Mouse (Mus musculus) neural tube, embryonic 11.5 days (tissue): ENCODE measurements around the gene Pdzd3. TPM values are rescaled to one million over a fixed set of nuclear protein-coding genes. Genes with fewer than 3 reads are reported as not detected.
"Not testable (repeated sequence)": the region's sequence is repeated elsewhere in the genome, so short reads cannot be mapped to it uniquely, and the experiment has no call there.

Experiments
- ATAC-seq: fragments of 200-750 bp; cut with Nextera tagmentation; 2 replicates; pipeline ENCODE4 v1.8.0; 2017; ENCODE audit warnings: moderate number of reproducible peaks, mild to moderate bottlenecking, moderate TSS enrichment, moderate library complexity; ENCODE audit not compliant: insufficient read depth, low FRiP score, low TSS enrichment
- DNase-seq: peaks from one replicate; pipeline ENCODE4 v3.0.0-alpha.2; 2015; ENCODE audit warnings: low spot score
- H3K27ac ChIP-seq: fragments of 300-500 bp; sonication (generic); 2 replicates; pipeline ENCODE4 v1.5.1; 2014; ENCODE audit warnings: low read depth, mild to moderate bottlenecking, low read length
- H3K27me3 ChIP-seq: fragments of 300-500 bp; sonication (generic); 2 replicates; pipeline ENCODE4 v1.6.1; 2014; ENCODE audit warnings: mild to moderate bottlenecking, low read length, mixed read lengths; ENCODE audit not compliant: control insufficient read depth, insufficient read depth
- H3K36me3 ChIP-seq: fragments of 300-500 bp; sonication (generic); 2 replicates; pipeline ENCODE4 v1.6.1; 2014; ENCODE audit warnings: mild to moderate bottlenecking, low read length, moderate library complexity, mixed read lengths; ENCODE audit not compliant: control insufficient read depth, insufficient read depth
- H3K4me1 ChIP-seq: fragments of 300-500 bp; sonication (generic); 2 replicates; pipeline ENCODE4 v1.6.1; 2014; ENCODE audit warnings: low read length, mixed read lengths; ENCODE audit not compliant: control insufficient read depth, insufficient read depth
- H3K4me2 ChIP-seq: fragments of 300-500 bp; sonication (generic); 2 replicates; pipeline ENCODE4 v1.6.1; 2014; ENCODE audit warnings: low read depth, mild to moderate bottlenecking, moderate library complexity
- H3K4me3 ChIP-seq: fragments of 300-500 bp; sonication (generic); 2 replicates; pipeline ENCODE4 v1.5.1; 2014; ENCODE audit warnings: low read depth, low read length
- H3K9ac ChIP-seq: fragments of 300-500 bp; sonication (generic); 2 replicates; pipeline ENCODE4 v1.6.1; 2014; ENCODE audit warnings: mild to moderate bottlenecking, low read length
- H3K9me3 ChIP-seq: fragments of 300-500 bp; sonication (generic); 2 replicates; pipeline ENCODE4 v1.6.1; 2016; ENCODE audit warnings: low read length; ENCODE audit not compliant: control insufficient read depth
- WGBS: fragments of 180-500 bp; shearing (Covaris S2); extraction: QIAGEN DNeasy Blood & Tissue Kit; methylation state at CpG from one replicate; pipeline ENCODE4 v1.1.7; 2014; 5-methylcytosine and 5-hydroxymethylcytosine counted together
- polyA plus RNA-seq: library from polyadenylated mRNA; unstranded; fragments of >200 nt; fragmentation: Nextera tagmentation; extraction: Ambion mirVana; gene quantifications from 2 replicates; pipeline ENCODE4 v1.2.1, GENCODE M21; 2014

Pdzd3 gene
- 0.11 TPM in 1 of 2 replicates, not detected in the other for polyA plus RNA-seq

DNA sequence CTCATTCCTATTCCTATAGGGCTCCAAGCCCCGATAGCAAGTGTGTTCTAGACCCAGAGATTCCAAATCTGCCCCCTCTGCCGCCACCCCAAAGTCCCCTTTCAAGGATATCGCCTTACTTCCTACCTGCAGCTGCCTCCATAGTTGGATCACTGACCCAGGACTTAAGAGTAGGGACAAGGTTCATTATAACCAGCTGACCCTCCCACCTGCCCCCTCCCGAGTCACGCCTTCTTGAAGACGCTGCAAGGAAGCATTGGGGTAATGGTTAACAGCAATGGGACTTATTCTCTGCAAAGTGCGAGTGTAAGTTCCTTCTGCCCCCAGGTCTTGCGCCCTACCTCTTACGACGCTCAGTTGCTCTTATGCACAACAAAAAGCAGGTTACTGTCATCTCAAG is at the start of gene Pdzd3:
Gene Pdzd3 (minus strand): TSS at position 158 of the 400 bp plus-strand sequence.
- no peak for DNase-seq
- H3K4me3 ChIP-seq: no peak within 1 kb of the TSS
- no peak for ATAC-seq
- no peak within 1 kb of the TSS for H3K4me2 ChIP-seq
- H3K27ac ChIP-seq: no peak within 1 kb of the TSS
- WGBS: 81% methylated on average over 10 of the region's 10 CpGs
- H3K36me3 ChIP-seq: no peaks in the 10 kb centered on the region
- no peaks in the 10 kb centered on the region for H3K9me3 ChIP-seq
- H3K4me1 ChIP-seq: peaks cover 11% of the 10 kb centered on the region
- H3K27me3 ChIP-seq: no peaks in the 10 kb centered on the region
- H3K9ac ChIP-seq: no peak within 1 kb of the TSS

DNA sequence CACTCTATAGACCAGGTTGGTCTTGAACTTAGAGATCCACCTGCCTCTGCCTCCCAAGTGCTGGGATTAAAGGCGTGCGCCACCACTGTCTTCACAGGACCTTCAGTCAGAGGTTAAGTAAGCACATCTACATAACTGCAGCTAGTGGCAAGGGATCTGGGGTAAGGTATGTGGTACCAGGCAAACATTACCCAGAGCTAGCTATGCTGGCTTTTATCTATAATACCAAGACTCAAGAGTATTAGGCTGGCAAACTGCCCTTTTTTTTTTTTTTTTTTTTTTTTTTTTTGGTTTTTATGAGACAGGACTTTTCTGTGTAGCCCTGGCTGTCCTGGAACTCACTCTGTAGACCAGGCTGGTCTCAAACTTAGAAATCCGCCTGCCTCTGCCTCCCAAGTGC is 48.7 kb upstream of the Pdzd3 start:
- H3K9me3 ChIP-seq, H3K4me2 ChIP-seq, ATAC-seq, H3K27ac ChIP-seq, H3K9ac ChIP-seq, H3K27me3 ChIP-seq, H3K4me1 ChIP-seq, DNase-seq, H3K4me3 ChIP-seq: not testable (repeated sequence)
- H3K36me3 ChIP-seq: peaks cover 17% of the 10 kb centered on the region
- 94% methylated on average over 3 of the region's 3 CpGs for WGBS

DNA sequence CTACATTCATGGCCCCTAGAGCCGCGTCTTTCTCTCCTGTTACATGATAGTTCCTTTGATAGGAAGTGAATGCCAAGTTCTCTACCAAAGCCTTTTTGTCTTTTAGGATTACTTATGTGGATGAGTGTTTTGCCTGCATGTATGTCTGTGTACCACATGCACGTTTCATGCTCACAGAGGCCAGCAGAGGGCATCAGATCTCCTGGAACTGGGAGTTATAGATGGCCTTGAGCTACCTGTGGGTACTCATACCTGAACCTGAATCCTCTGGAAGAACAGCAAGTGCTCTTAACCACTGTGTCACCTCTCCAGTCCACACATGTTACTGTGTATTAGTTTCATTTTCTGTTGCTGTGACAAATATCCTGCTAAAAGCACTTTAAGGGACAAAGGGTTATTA is 41.2 kb upstream of the Pdzd3 start:
- Histone ChIP-seq H3K9ac (no peak overlapping the region), H3K27ac (no peak overlapping the region), H3K4me1 (peaks cover 5% of the 10 kb centered on the region; the same call in 1 of the 2 replicates), H3K4me3 (no peak overlapping the region), H3K9me3 (no peaks in the 10 kb centered on the region), H3K4me2 (no peak overlapping the region), H3K36me3 (peaks cover 14% of the 10 kb centered on the region), H3K27me3 (0 out of 2 replicates have a peak, but pooled peaks cover 3% of the 10 kb centered on the region)
- ATAC-seq (no peak), DNase-seq (peak; percentile 50)
- WGBS: 72% methylated on average over 3 of the region's 3 CpGs

DNA sequence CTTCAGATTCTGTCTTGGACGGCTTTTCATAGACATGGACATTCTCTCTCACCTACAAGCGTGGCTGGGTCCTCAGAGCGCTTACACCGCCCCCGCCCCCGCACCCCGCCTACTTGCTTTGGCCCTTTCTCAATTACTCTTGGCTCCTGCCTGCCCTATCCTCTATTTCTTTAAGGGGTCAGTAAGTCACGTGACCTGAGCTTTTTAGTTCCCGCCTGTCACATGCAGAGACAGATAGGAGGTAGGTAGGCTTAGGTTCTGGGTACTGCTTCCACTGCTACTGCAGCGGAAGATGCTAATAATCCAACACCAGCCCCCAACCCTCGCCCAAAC is 37.7 kb upstream of the Pdzd3 start:
- H3K27ac ChIP-seq: no peak overlapping the region
- ATAC-seq (no peak), DNase-seq (peak; percentile 19)
- peaks cover 10% of the 10 kb centered on the region for H3K4me1 ChIP-seq
- no peaks in the 10 kb centered on the region for H3K9me3 ChIP-seq
- no peak overlapping the region for H3K9ac ChIP-seq
- H3K36me3 ChIP-seq: peaks cover 6% of the 10 kb centered on the region
- H3K27me3 ChIP-seq: peaks cover 12% of the 10 kb centered on the region; the same call in 1 of the 2 replicates
- peak overlapping the region; percentile 97; the same call in 1 of the 2 replicates for H3K4me2 ChIP-seq
- no peak overlapping the region for H3K4me3 ChIP-seq
- WGBS: 7% methylated on average over 11 of the region's 11 CpGs

DNA sequence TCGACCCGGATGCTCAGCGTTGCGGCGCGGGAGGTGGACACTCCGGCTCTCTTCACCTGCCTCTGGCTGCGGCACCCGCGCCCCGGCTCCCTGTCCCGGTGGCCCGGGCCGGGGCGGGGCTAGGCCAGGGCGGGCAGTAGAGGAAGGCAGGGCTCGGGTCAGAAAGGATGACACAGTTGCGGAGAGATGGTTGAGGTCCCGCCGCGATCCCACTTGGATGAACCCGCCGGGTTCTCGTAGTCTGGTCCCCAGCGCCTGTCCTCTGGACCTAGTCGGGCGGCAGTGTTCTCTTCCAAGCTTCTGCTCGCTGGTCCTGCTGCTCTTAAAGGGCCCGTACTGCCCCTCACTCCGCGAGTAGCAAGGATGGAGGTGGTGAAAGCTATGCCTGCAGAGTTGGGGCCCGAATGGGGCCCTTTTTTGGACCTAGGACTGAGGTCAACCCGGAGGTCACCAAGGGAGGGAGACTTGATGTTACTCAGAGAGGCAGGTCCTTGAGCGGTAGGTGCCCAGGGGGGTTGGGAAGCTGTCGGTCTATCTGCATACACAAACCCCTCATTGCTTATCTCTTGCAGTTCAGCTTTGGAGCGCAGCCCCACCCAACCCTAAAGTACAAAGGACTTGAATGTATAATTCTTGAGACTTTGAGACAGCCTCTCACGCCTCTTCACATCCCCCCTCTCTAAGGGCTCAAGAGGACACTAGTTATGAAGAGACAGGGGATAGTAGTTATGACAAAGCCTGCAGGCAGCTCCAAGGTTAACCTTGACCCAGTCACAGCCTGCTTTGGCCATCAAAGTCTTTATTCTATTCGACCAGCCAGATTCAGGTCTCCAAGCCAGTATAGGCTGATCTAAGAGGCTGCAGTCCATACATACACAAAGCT is 37.0 kb upstream of the Pdzd3 start, which contains the start of gene Abcg4:
Gene Abcg4 (minus strand): TSS at position 540 of the 883 bp plus-strand sequence.
- 2% methylated on average over 38 of the region's 38 CpGs for WGBS
- H3K27ac ChIP-seq: peak within 1 kb of the TSS; percentile 53
- peak within 1 kb of the TSS; percentile 74 for H3K4me3 ChIP-seq
- H3K4me2 ChIP-seq: peak within 1 kb of the TSS; percentile 97
- peak; percentile 60 for ATAC-seq
- H3K9ac ChIP-seq: peak within 1 kb of the TSS; percentile 81
- no peaks in the 10 kb centered on the region for H3K9me3 ChIP-seq
- peaks cover 12% of the 10 kb centered on the region; the same call in 1 of the 2 replicates for H3K27me3 ChIP-seq
- peaks cover 6% of the 10 kb centered on the region for H3K36me3 ChIP-seq
- H3K4me1 ChIP-seq: peaks cover 10% of the 10 kb centered on the region
- no peak for DNase-seq

DNA sequence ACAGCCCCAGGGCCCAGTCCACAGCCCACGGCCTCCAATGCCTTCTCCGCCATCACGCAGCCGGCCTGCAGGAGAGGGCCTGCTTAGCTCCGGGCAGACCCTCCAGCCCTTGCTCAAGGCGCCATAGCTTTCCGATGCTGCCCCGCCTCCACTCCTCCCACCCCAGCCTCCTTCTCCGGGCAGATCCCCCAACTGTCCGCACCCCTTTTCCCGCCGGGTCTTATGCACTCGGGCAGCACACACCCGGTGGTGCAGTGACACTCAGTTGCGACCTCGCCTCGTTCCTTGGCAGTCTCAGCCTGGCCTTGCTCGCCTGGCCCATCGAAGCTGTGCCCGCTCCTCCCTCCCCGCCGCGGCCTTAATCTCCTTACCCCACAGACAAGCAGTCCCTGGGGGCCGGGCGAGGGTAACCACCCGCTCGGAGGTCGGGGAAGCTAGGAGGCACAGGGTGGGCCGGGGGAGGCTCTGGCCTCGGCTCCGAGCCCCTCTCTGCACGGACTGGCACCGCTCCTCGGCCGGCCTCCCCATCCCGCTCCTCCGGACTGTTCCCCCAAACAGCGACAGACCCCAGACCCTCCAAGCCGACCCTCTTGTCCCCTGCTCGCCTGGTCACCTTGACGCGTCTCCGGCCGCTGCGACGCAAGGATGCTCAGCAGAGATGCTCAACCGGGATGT is 36.3 kb upstream of the Pdzd3 start:
- no peaks in the 10 kb centered on the region for H3K9me3 ChIP-seq
- peak; percentile 62 for DNase-seq
- H3K27me3 ChIP-seq: peaks cover 12% of the 10 kb centered on the region; the same call in 1 of the 2 replicates
- H3K36me3 ChIP-seq: peaks cover 3% of the 10 kb centered on the region
- peak overlapping the region; percentile 81 for H3K9ac ChIP-seq
- H3K27ac ChIP-seq: peak overlapping the region; percentile 53
- peaks cover 10% of the 10 kb centered on the region for H3K4me1 ChIP-seq
- peak; percentile 45 for ATAC-seq
- H3K4me2 ChIP-seq: peak overlapping the region; percentile 97
- H3K4me3 ChIP-seq: peak overlapping the region; percentile 74
- WGBS: under 1% methylated on average over 45 of the region's 47 CpGs

DNA sequence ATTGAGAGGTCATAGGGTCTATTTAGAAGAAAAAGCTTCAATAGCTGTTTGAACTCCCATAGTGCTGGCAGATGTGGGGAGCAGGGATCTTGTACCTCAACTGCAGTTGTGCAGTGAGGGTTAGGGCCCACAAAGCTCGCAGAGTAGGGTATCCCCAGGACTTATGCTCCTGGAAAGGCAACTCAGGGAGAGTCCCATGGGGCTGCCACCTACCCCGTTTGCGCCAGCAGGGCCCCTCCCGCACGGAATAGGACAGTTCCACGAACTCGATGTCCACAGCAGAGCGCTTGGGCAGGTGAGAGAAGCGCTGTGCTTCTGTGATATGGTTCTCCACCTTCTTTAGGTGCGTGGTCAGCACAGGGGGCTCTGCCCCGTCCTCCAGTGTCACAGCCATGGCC is 35.7 kb upstream of the Pdzd3 start:
- H3K27me3 ChIP-seq: peaks cover 12% of the 10 kb centered on the region; the same call in 1 of the 2 replicates
- no peaks in the 10 kb centered on the region for H3K9me3 ChIP-seq
- peak overlapping the region; percentile 97 for H3K4me2 ChIP-seq
- peak overlapping the region; percentile 74 for H3K4me3 ChIP-seq
- peak overlapping the region; percentile 81 for H3K9ac ChIP-seq
- H3K36me3 ChIP-seq: peaks cover 3% of the 10 kb centered on the region
- 0 out of 2 replicates have a peak, but pooled peaks have one; percentile 18 for ATAC-seq
- no peak for DNase-seq
- no peak overlapping the region for H3K27ac ChIP-seq
- WGBS: 2% methylated on average over 11 of the region's 11 CpGs
- H3K4me1 ChIP-seq: peaks cover 10% of the 10 kb centered on the region

DNA sequence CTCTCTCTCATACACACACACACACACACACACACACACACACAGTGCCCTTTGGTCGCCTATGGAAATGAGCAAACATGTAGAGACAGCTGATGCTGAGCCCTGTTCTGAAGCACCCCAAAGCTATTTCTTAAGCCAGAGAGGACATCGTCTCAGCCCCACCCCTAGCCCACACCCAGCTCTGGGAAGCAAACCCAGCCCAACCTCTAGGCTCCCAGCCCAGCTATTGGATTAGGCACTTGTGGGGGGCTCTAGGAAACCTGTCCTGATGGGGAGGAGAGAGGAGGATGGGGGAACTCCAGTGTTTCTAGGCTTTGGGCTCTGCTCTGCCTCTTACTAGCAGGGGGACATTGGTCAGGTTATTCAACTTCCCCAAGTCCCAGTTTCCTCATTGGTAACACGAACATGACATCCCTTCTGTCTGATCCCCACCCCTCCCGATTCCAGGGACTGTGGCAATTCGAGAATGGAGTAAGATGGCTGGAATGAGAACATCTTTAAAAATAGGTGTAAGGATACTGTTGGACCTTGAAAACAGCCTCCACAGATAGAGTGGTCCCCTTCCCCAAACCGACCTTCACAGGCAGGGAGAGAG is 35.1 kb upstream of the Pdzd3 start:
- Histone ChIP-seq H3K9me3 (no peaks in the 10 kb centered on the region), H3K4me2 (peak overlapping the region; percentile 97; the same call in 1 of the 2 replicates), H3K4me1 (peaks cover 10% of the 10 kb centered on the region), H3K27ac (no peak overlapping the region), H3K4me3 (peak overlapping the region; percentile 74; the same call in 1 of the 2 replicates), H3K27me3 (peaks cover 12% of the 10 kb centered on the region; the same call in 1 of the 2 replicates), H3K9ac (no peak overlapping the region), H3K36me3 (peaks cover 3% of the 10 kb centered on the region)
- WGBS: 17% methylated on average over 6 of the region's 6 CpGs
- no peak for ATAC-seq
- no peak for DNase-seq
